Mouse (Mus musculus) kidney, adult 8-10 months (tissue): ENCODE measurements around the gene Dhx37.
"Not testable (repeated sequence)": the region's sequence is repeated elsewhere in the genome, so short reads cannot be mapped to it uniquely, and the experiment has no call there.

ENCODE experiments used
- DNase-seq, 2 experiments: peaks; one replicate each; pipeline ENCODE4 v3.0.0; 2022

The Dhx37 gene

DNA sequence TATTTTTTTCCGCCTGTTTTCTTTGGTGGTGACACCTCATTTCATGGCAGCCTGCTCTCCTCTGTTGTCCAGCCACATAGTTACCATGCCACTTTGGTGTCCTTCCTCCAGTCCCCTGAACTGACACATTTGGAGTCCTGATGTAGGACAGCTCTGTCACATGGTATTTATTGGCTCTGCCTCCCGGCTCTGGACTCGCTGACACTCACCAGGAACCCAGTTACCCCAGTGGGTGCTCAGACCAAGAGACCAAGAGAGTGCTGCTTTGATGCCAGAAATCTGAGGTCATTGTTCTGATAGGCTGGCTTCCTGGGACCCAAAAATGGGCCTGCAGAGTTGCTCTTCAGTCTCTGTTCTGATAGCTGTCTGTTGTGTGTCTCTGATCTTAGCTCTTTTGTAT, 14.1 kb upstream of the Dhx37 start:
- DNase-seq: no peak

DNA sequence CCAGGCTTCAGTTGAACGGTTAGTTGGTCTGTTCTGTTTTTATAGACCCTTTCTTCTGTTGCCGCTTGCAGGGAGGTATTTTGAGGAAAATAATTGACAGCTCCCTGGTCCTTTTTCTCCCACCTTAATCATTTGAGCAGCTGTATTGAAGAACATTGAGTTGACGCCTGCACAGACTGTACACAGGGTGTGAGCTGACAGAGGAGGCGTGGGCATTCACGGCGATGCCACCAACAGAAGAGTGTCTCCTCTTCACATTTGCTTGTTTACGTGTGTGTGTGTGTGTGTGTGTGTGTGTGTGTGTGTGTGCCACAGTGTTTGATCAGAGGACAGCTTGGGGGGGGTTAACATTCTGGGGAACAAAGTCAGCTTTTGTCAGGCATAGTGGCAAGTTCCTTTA, 12.4 kb upstream of the Dhx37 start:
- no peak for DNase-seq

DNA sequence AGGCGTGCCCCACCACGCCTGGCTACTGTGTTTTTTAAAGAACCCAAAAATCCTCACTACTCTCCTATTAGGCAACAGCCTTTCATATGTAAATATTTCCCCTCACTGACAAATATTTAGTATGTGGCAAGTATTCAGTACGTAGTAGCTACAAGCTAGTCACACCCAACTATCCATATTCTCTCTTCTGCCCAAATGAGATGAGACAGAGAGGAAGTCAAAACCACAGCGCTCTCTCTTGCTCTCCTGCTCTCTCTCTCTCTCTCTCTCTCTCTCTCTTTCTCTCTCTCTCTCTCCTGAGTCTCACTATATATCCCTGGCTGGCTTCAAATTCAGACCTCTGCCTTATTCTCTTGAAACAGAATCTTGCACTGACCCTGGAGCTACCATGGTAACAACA, 10.6 kb upstream of the Dhx37 start:
- DNase-seq: no peak

GRCm38 (mm10) chr5:125443915-125444314, 10.0 kb upstream of the Dhx37 start:
- no peak for DNase-seq

- DNase-seq: no peak
Measured at GRCm38 (mm10) chr5:125443335-125443734, 9.4 kb upstream of the Dhx37 start.

- peak in 1 of 2 experiments; percentile 15 for DNase-seq
Measured at GRCm38 (mm10) chr5:125442136-125442995, 8.4 kb upstream of the Dhx37 start.

GRCm38 (mm10) chr5:125441234-125442114, 7.6 kb upstream of the Dhx37 start, which contains the start of gene Bri3bp:
TSS of gene Bri3bp (plus strand) at chr5:125441568.
- DNase-seq: peak; percentile 38 to 51

DNA sequence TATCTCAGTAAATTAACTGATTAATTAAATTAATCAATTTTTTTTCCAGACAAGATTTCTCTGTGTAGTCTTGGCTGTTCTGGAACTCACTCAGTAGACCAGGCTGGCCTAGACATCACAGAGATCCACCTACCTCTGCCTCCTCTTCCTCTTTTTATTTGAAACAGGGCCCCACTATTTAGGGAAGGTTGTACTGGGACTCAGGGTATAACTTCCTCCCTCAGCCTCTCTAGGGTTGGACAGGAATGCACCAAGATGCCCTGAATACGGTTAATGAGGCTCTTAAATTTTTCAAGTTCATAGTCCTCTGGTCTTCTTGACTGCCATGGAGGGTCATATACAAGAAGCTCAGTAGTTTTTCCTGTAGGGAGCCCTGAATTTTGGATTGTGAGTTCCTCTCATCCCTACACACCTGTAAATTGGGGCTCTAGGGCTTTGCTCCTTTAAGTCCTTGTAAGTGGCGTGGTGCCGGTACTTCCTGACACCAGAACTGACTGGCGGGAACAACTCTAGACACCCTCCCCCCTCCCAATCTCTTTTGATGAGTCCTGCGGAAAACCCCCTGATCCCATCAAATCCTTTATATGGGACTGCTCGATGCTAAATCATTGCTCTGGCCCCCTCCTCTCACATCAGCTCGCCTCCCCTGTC, 6.8 kb upstream of the Dhx37 start:
- no peak for DNase-seq

GRCm38 (mm10) chr5:125434347-125434746, 426 bp upstream of the Dhx37 start:
- not testable (repeated sequence) for DNase-seq

- DNase-seq: not testable (repeated sequence)
Measured at GRCm38 (mm10) chr5:125432324-125432723, 1.6 kb downstream of the Dhx37 start.

DNA sequence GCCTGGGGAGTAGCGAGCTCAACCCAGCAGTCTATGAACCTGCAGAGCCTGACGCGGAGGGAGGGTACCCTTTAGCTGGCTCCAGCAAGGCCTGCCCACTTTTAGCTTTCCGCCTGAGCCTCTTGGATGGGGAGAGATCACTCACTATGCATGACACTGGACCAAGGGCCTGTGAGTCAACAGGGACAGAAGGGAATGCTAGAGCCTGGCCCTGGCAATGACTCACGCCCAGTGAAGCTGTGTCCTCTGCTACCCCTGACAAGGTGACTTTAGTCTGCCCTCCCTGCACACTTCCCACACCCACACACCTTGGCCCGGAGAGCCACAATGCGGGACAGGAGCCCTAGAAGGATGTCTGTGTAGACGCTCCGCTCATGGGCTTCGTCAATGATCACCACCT, 7.6 kb downstream of the Dhx37 start:
- no peak for DNase-seq

GRCm38 (mm10) chr5:125425698-125426276, 8.1 kb downstream of the Dhx37 start:
- no peak for DNase-seq

- DNase-seq: no peak
Measured at GRCm38 (mm10) chr5:125419124-125419523, 14.8 kb downstream of the Dhx37 start.

DNA sequence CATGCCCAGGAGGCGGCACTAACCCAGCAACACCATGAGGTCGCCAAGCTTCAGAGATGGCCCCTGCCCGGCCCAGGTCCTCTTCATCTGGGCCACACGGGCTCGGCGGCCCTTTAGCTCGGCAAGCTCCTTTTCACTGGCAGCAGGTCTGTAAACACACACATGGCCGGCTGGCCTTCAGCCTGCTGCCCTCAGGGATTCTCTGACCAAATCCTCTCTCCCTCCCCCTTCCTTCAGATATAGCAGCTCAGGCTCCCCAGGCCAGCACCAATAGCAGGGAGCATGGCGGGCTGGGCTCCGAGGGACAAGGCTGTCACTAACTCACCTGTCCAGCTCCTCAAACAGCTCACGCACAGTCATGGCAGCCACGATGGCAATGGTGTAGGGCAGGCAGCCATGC, 15.3 kb downstream of the Dhx37 start:
- no peak for DNase-seq

DNA sequence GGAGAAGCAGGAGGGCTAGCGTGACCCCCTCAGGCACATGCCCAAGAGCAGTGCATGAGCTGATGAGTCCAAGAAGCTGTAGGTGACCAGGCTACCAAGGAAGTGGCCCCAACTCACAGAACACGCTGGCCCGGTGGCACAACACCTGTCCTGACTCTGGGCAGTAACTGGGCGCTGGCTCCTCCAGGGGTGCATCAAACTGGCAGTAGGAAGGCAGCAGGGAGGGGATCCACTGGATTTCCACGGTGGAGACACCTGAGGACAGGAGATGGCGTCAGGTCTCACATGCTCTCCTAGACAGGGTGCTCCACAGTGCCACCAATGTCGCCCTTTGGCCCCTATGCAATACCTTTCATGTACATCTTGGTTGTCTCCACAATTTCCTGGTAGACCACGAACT, 17.7 kb downstream of the Dhx37 start:
- DNase-seq: no peak

- DNase-seq: no peak
Measured at GRCm38 (mm10) chr5:125413763-125414162, 20.2 kb downstream of the Dhx37 start.

DNA sequence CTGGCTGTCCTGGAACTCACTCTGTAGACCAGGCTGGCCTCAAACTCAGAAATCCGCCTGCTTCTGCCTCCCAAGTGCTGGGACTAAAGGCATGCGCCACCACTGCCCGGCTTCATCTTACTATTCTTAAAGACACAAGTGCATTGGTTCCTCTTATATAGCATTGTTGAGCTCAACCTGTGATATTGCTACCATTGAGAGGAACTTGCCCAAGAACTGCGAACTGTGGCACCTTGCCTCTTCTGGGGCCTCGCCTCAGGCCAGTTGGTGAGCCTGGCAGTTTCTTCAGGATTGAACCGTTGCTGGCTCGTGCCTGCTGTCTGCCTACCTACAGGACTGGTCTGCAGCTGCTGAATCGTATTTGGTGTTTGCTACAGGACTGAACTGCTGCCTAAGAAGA, 21.4 kb downstream of the Dhx37 start:
- DNase-seq: not testable (repeated sequence)

DNA sequence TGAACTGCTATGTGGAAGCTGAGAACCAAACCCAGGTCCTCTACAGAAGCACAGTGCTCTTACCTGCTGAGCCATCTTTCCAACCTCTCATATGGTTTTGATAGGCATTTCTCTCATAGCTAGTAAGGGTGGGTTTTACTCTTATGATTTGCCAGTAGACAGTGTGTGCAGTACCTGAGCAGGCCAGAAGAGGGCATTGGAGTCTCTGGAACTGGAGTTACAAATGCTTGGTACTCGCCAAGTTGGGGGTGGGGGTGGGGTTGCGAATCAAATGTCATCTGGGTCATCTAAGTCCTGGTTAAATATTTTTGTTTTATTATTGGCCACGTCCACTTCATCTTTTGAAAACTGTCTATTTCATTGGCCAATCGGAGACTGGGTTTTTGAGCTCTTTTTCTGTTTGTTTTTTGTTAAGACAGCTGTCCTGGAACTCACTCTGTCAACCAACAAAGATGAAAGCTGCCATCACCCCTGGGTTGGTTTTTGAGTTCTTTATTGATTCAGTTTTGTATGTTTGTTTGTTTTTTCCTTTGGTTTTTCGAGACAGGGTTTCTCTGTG, 21.9 kb downstream of the Dhx37 start:
- DNase-seq: peak in 1 of 2 experiments; percentile 89

GRCm38 (mm10) chr5:125409348-125410090, 24.4 kb downstream of the Dhx37 start:
- peak in 1 of 2 experiments; percentile 53 for DNase-seq

DNA sequence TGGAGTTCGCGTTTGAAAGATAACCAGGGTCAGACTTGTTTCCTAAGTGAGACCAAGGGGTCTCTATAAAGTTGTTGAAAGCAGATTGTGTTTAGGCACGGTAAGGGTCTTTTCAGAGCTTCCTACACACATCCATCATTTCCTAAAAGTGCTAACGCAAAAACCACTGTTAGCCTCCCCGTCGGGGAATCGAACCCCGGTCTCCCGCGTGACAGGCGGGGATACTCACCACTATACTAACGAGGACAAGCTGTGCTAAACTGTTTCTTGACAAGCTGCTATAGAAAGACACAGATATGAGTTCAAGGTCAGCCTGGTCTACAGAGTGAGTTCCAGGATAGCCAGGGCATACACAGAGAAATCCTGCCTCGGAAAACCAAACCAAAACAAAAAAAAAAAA, 25.1 kb downstream of the Dhx37 start:
- DNase-seq: peak; percentile 80 to 91

DNA sequence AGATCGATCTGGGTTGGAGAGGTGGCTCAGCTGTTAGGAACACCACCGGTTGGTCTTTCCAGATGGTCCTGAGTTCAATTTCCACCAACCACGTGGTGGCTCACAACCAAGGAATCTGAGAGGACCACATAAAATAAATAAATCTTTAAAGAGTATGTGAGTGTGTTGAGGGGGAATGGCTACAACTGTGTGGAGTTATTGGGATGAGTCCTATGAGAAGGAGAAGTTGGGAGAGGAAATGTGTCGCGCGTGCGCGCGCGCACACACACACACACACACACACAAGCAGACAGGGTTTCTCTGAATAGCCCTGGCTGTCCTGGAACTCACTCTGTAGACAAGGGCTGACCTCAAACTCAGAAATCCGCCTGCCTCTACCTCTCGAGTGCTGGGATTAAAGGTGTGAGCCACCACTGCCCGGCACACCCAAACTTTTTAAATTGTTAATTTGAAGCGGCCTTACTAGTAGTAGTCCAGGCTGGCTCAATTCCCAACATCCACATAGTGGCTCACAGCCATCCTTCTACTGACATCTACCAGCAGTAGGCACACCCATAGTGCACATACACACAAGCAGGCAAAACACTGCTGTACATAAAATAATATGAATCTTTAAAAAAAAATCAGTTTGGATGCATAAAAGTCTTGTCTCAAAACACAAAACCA, 25.9 kb downstream of the Dhx37 start:
- DNase-seq: no peak
